Mouse (Mus musculus) mouse trophoblast stem cell (cell line): ENCODE data around the gene 6430531B16Rik.

Experiments
- in situ Hi-C, 2 experiments: fragments of 300-500 bp; cut with MseI, MboI; formaldehyde crosslinking; loops; 2 replicates in 1 of 2; 3 replicates in 1 of 2; pipeline ENCODE4 v1.15.1; 2025

6430531B16Rik gene

GRCm38 (mm10) chr7:139971436-139971835 lies 7.1 kb downstream of the 6430531B16Rik start:
- in situ Hi-C loops, result no loop called here

GRCm38 (mm10) chr7:139970979-139971378 lies 7.6 kb downstream of the 6430531B16Rik start:
- in situ Hi-C loops, result no loop called here

- in situ Hi-C loops, result no loop called here
These were observed 8.2 kb downstream of the 6430531B16Rik start for GRCm38 (mm10) chr7:139970216-139970919.

GRCm38 (mm10) chr7:139969348-139970130 lies 9.0 kb downstream of the 6430531B16Rik start:
- in situ Hi-C loops, result loop anchor here in 1 of 2 experiments (10.0 kb wide), 1 partner anchor 95 kb away; no protein-coding TSS in a partner anchor

GRCm38 (mm10) chr7:139968428-139968827 lies 10.1 kb downstream of the 6430531B16Rik start:
- in situ Hi-C loops, result loop anchor here in 1 of 2 experiments (10.0 kb wide), 1 partner anchor 96 kb away; no protein-coding TSS in a partner anchor

- in situ Hi-C loops, result loop anchor here in 1 of 2 experiments (10.0 kb wide), 1 partner anchor 98 kb away; no protein-coding TSS in a partner anchor
These were observed 11.4 kb downstream of the 6430531B16Rik start for GRCm38 (mm10) chr7:139967175-139967574.

GRCm38 (mm10) chr7:139963814-139964213 lies 14.7 kb downstream of the 6430531B16Rik start:
- in situ Hi-C loops, result loop anchor here in 1 of 2 experiments (10.0 kb wide), 1 partner anchor 101 kb away; no protein-coding TSS in a partner anchor

GRCm38 (mm10) chr7:139961141-139961540 lies 17.4 kb downstream of the 6430531B16Rik start:
- in situ Hi-C loops, result loop anchor here in 1 of 2 experiments (10.0 kb wide), 1 partner anchor 104 kb away; no protein-coding TSS in a partner anchor

- in situ Hi-C loops, result no loop called here
These were observed 20.6 kb downstream of the 6430531B16Rik start for GRCm38 (mm10) chr7:139957958-139958357.

GRCm38 (mm10) chr7:139957437-139957836 lies 21.1 kb downstream of the 6430531B16Rik start:
- in situ Hi-C loops, result no loop called here

- in situ Hi-C loops, result no loop called here
These were observed 21.9 kb downstream of the 6430531B16Rik start for GRCm38 (mm10) chr7:139956658-139957057.

GRCm38 (mm10) chr7:139955505-139955904 lies 23.1 kb downstream of the 6430531B16Rik start:
- in situ Hi-C loops, result no loop called here

GRCm38 (mm10) chr7:139951991-139952633 lies 26.4 kb downstream of the 6430531B16Rik start:
- in situ Hi-C loops, result no loop called here

- in situ Hi-C loops, result no loop called here
These were observed 27.5 kb downstream of the 6430531B16Rik start for GRCm38 (mm10) chr7:139951079-139951478.

GRCm38 (mm10) chr7:139950283-139950971 lies 28.1 kb downstream of the 6430531B16Rik start:
- in situ Hi-C loops, result no loop called here

GRCm38 (mm10) chr7:139949893-139950282 lies 28.7 kb downstream of the 6430531B16Rik start:
- in situ Hi-C loops, result no loop called here

GRCm38 (mm10) chr7:139946032-139946431 lies 32.5 kb downstream of the 6430531B16Rik start:
- in situ Hi-C loops, result no loop called here

- in situ Hi-C loops, result no loop called here
These were observed 33.0 kb downstream of the 6430531B16Rik start for GRCm38 (mm10) chr7:139945516-139945915.

GRCm38 (mm10) chr7:139944291-139945240 lies 34.0 kb downstream of the 6430531B16Rik start:
- in situ Hi-C loops, result no loop called here

GRCm38 (mm10) chr7:139943674-139944281 lies 34.8 kb downstream of the 6430531B16Rik start, which contains the start of gene Utf1:
Gene Utf1 (plus strand): TSS chr7:139943789.
- in situ Hi-C loops, result no loop called here
